Mouse (Mus musculus) spleen, adult 2 months (tissue): ENCODE data around the gene Zbtb7a.

Source experiments
- CTCF ChIP-seq: fragments of 200-500 bp; IDR thresholded peaks from 2 replicates; pipeline ENCODE4 v1.5.1; 2011; ENCODE audit warnings: mild to moderate bottlenecking, inconsistent platforms; ENCODE audit not compliant: insufficient read depth, insufficient read length, insufficient replicate concordance; ENCODE audit errors: extremely low read depth
- POLR2A ChIP-seq: fragments of 200-500 bp; IDR thresholded peaks from 2 replicates; pipeline ENCODE4 v1.6.1; 2011; ENCODE audit warnings: low read depth, low read length, inconsistent platforms

- TF ChIP-seq CTCF (no peak), POLR2A (no peak)
Observed at GRCm38 (mm10) chr10:81151261-81151660, 16.2 kb downstream of the Zbtb7a start.
